Mouse (Mus musculus) WW6 (cell line): ENCODE results near the gene Dck.
A peak's percentile ranks its signal among the peaks of the same experiment; 100 is the strongest.
"Not testable (repeated sequence)": the region's sequence is repeated elsewhere in the genome, so short reads cannot be mapped to it uniquely, and the experiment has no call there.

Experiments used
- DNase-seq: peaks from one replicate; pipeline ENCODE4 v3.0.0-alpha.2; 2013; ENCODE audit warnings: low read depth, low spot score

The Dck gene

GRCm38 (mm10) chr5:88764987-88765481, at the start of gene Dck:
Gene Dck (plus strand): TSS chr5:88764996.
- peak; percentile 97 for DNase-seq

DNA sequence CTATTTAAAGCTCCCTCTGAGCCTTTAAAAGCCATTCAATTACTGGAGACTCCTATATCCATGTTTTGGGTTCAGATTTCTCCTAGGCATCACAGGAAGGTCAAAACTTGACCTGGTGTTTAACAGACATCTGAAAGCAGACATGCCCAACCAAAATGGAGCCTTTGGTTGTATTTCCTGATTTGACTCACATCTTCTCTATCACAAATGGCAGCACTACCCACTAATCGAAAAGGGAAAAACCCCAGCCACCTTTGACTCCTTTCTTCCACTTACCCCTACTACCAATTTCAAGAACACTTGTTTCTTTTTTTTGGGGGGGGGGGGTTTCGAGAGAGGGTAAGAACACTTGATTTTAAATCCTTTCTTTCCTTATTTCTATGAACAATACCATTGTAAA, 47.8 kb upstream of the Dck start:
- DNase-seq = no peak

- peak; percentile 76 for DNase-seq
Observed at GRCm38 (mm10) chr5:88720116-88721002, 44.4 kb upstream of the Dck start, which contains the start of gene Mob1b. Gene Mob1b (plus strand): TSS chr5:88720855.

DNA sequence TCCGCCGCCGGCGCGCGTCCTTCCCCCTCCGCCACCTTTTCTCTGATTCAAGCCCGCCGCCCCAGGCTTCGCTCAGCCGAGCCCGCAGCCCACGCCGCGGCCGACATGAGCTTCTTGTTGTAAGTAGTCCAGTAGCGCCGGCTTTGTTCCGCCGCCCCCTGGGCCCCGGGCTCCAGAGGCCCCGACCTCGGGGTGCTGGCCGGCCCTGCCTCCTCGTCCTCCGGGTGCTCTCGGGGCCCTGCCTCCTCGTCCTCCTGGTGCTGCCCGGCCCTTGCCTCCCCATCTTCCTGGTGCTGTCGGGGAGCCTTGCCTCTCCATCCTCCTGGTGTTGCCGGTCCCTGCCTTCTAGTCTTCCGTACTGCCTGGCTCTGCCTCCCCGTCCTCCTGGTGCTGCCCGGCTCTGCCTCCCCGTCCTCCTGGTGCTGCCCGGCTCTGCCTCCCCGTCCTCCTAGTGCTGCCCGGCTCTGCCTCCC, 43.8 kb upstream of the Dck start:
- no peak for DNase-seq

- no peak for DNase-seq
Observed at GRCm38 (mm10) chr5:88721565-88722212, 43.1 kb upstream of the Dck start.

DNA sequence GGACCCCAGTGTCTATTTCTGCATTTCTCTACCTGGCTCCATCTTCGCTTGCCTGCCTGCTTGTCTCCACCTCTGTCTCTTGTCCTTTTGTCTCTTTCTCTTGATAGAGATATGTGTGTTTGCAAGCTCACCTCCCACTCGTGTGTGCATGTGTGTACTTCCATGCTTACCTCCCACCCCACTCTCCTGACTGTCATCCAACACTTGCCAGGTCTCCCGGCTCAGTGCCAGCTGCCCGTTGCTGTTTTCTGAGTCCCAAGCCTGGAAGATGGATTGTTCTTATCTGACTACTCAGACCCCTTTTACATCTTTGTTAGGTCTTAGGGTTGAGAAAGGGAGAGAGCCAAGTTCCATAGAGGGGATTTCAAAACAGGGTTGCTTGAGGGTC, 42.6 kb upstream of the Dck start:
- no peak for DNase-seq

- no peak for DNase-seq
Observed at GRCm38 (mm10) chr5:88724030-88724429, 40.8 kb upstream of the Dck start.

DNA sequence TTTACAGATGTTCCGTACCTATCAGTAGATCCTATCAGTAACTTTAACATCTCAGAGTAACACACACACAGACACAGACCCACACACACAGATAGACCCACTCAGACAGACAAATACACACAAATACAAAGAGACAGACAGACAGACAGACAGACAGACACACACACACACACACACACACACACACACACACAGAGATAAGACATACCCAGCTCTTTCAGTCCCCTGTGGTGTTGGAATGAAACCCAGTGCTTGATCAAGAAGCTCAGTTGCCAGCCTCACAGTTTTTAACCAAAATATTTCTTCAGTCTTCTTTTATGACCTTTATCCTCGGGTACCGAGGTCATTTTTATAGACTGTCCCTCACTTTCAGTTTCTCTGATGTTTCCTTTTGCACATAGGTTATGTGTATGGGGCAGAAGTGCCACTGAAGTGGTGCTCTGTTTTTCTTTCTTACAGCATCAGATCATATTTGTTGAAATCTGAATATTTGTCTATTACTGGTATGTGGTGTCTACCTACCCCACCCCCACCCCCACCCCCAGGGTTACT, 37.1 kb upstream of the Dck start:
- no peak for DNase-seq

GRCm38 (mm10) chr5:88734786-88735185, 30.0 kb upstream of the Dck start:
- no peak for DNase-seq

- not testable (repeated sequence) for DNase-seq
Observed at GRCm38 (mm10) chr5:88741065-88741464, 23.7 kb upstream of the Dck start.

DNA sequence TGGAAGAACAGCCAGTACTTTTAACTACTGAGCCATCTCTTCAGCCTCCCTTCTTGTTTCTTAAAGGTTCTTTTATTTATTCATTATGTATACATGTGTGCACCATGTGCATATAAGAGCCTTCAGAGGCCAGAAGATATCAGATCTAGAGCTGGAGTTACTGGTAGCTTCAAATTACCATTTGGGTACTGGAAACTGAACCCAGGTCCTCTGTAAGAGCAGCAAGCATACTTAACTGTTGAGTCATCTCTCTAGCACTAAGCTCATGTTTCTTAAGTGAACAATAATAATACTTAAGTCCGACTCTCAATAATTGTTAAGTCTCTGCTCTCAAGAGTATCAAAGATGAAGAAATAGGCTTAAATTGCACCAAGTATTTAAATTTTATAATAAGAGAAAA, 17.0 kb upstream of the Dck start:
- no peak for DNase-seq

GRCm38 (mm10) chr5:88753199-88753598, 11.6 kb upstream of the Dck start:
- DNase-seq = no peak

GRCm38 (mm10) chr5:88762611-88763010, 2.2 kb upstream of the Dck start:
- DNase-seq = no peak

GRCm38 (mm10) chr5:88764430-88764986, 288 bp upstream of the Dck start:
- DNase-seq = no peak

DNA sequence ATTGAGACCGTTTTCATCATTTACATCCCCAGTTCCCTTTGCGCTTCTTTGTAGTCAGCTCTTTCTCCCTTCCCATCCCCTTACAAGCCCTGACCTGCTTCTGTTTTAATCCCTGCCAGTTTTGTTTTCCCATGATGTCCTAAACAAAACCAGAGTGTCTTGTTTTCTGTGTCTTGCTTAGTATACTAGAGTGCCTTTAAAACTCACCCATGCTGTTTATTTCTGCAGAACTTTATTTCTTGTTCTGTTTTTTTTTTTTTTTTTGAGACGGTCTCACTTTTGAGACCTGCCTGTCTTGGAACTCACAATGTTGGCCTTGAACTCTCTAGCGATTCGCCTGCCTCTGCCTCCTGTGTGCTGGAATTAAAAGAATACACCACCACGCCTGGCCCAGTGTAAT, 791 bp downstream of the Dck start:
- DNase-seq = no peak

DNA sequence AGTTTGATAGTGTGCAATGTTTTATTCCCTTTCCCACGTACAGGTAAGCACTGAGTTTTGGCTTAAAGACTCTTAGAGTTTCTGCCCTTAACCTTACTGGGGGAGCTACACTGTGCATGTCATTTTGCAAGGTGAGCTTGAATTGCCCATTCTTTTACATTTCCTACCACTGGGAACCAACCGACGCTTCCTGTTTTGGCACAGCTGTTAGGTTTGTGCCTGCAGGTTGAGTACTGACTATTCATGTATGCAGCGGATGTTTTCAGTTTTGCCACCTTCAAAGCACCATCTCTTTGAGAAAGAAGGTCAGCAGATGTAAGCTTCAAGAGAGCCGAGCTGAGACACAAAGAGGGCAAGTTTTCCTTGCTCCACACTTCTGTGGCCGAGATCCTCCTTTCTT, 1.3 kb downstream of the Dck start:
- no peak for DNase-seq

- DNase-seq = no peak
Observed at GRCm38 (mm10) chr5:88766863-88767262, 2.1 kb downstream of the Dck start.

GRCm38 (mm10) chr5:88768201-88768600, 3.4 kb downstream of the Dck start:
- DNase-seq = no peak

DNA sequence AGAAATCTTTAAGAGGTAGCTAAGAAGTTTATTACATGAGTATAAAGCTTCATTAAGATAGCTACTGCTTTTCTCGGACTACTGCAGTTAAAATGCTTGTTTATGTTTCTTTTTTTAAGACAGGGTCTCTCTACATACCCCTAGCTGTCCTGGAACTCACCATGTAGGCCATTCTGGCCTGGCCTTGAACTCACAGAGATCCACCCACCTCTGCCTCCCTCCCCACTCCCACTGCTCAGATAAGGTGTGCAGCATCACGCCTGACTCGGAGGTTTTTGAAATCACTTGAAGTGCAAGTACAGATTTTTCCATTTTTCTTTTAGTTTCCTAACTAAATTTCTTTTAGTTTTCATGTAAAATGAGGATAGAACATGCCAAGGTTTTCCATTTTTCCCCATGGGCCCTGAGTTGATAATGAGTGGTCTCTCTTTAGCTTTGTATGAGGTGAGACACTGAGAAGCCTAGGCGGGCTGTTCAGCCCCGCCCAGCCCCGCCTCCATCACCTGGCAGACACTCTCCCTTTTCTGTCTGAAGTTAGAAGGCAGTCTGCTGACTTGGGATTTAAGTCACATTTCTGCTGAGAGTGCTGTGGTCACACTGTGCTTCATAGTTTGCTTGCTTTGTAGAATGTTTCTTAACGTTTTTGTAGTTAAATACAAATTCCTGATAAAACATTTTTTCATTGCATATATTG, 17.4 kb downstream of the Dck start:
- DNase-seq = no peak

DNA sequence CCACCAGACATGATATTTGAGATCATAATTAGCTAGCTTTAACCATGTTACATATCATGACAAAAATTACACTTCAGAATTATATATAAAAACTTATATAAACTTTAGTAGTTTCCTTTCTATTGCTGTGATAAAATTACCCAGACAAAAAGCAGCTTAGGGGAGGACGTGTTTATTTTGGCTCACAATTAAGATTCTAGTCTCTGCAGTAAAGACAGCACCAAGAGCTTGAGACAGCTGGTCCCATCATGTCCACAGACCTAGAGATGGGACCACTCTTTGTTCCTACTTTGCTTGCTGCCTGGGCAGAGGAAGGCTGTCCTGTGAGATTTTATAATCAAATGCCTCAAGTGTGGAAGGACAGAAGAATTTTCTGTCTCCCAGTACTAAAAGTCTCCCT, 20.3 kb downstream of the Dck start:
- no peak for DNase-seq

GRCm38 (mm10) chr5:88790675-88791074, 25.9 kb downstream of the Dck start:
- DNase-seq = no peak
